Mouse (Mus musculus): ENCODE data around the gene Eml5. TPM values are rescaled to one million over a fixed set of nuclear protein-coding genes. Genes with fewer than 3 reads are reported as not detected.

Gene Eml5
- polyA plus RNA-seq, 1 experiment: 84.6 TPM

- no peak overlapping the region for H3K4me3 ChIP-seq (ENCODE audit: insufficient read depth, low read length)
- H3K4me1 ChIP-seq (ENCODE audit: control insufficient read depth, insufficient read depth, low read length): no peaks in the 10 kb centered on the region; the same call in 1 of the 2 replicates
- no peak overlapping the region for H3K27ac ChIP-seq (ENCODE audit: insufficient read depth, low read length)
- TF ChIP-seq CTCF (IDR thresholded peaks at IDR 0.05; ENCODE audit: extremely low read depth, insufficient read depth, low read length): no peak
Observed at GRCm38 (mm10) chr12:98896761-98897160, 4.5 kb downstream of the Eml5 start.

- no peaks in the 10 kb centered on the region for H3K4me1 ChIP-seq (ENCODE audit: control insufficient read depth, insufficient read depth, low read length)
- no peak overlapping the region for H3K27ac ChIP-seq (ENCODE audit: insufficient read depth, low read length)
- H3K4me3 ChIP-seq (ENCODE audit: insufficient read depth, low read length): no peak overlapping the region
- TF ChIP-seq POLR2A (IDR thresholded peaks at IDR 0.05; ENCODE audit: extremely low read depth, insufficient read depth, low read length) (no peak), CTCF (IDR thresholded peaks at IDR 0.05; ENCODE audit: extremely low read depth, insufficient read depth, low read length) (no peak)
Observed at GRCm38 (mm10) chr12:98884515-98884914, 16.8 kb downstream of the Eml5 start.

GRCm38 (mm10) chr12:98881796-98882195 is 19.5 kb downstream of the Eml5 start:
- Histone ChIP-seq H3K4me3 (ENCODE audit: insufficient read depth, low read length) (no peak overlapping the region), H3K27ac (ENCODE audit: insufficient read depth, low read length) (no peak overlapping the region)

GRCm38 (mm10) chr12:98878693-98879092 is 22.6 kb downstream of the Eml5 start:
- Histone ChIP-seq H3K4me3 (ENCODE audit: insufficient read depth, low read length) (no peak overlapping the region), H3K4me1 (ENCODE audit: control insufficient read depth, insufficient read depth, low read length) (no peaks in the 10 kb centered on the region), H3K27ac (ENCODE audit: insufficient read depth, low read length) (no peak overlapping the region)
- TF ChIP-seq POLR2A (IDR thresholded peaks at IDR 0.05; ENCODE audit: extremely low read depth, insufficient read depth, low read length) (no peak), CTCF (IDR thresholded peaks at IDR 0.05; ENCODE audit: extremely low read depth, insufficient read depth, low read length) (no peak)

More at GRCm38 (mm10) chr12:98881796-98882195, 19.5 kb downstream of the Eml5 start:
- no peak for TF ChIP-seq POLR2A (IDR thresholded peaks at IDR 0.05; ENCODE audit: extremely low read depth, insufficient read depth, low read length)
- no peak for TF ChIP-seq CTCF (IDR thresholded peaks at IDR 0.05; ENCODE audit: extremely low read depth, insufficient read depth, low read length)
- H3K4me1 ChIP-seq (ENCODE audit: control insufficient read depth, insufficient read depth, low read length): no peaks in the 10 kb centered on the region

GRCm38 (mm10) chr12:98875216-98875615 is 26.1 kb downstream of the Eml5 start:
- TF ChIP-seq POLR2A (IDR thresholded peaks at IDR 0.05; ENCODE audit: extremely low read depth, insufficient read depth, low read length): no peak
- Histone ChIP-seq H3K27ac (ENCODE audit: insufficient read depth, low read length) (no peak overlapping the region), H3K4me1 (ENCODE audit: control insufficient read depth, insufficient read depth, low read length) (no peaks in the 10 kb centered on the region)

GRCm38 (mm10) chr12:98872836-98873235 is 28.4 kb downstream of the Eml5 start:
- TF ChIP-seq POLR2A (IDR thresholded peaks at IDR 0.05; ENCODE audit: extremely low read depth, insufficient read depth, low read length) (no peak), CTCF (IDR thresholded peaks at IDR 0.05; ENCODE audit: extremely low read depth, insufficient read depth, low read length) (no peak)
- Histone ChIP-seq H3K27ac (ENCODE audit: insufficient read depth, low read length) (no peak overlapping the region), H3K4me1 (ENCODE audit: control insufficient read depth, insufficient read depth, low read length) (no peaks in the 10 kb centered on the region), H3K4me3 (ENCODE audit: insufficient read depth, low read length) (no peak overlapping the region)

More at GRCm38 (mm10) chr12:98875216-98875615, 26.1 kb downstream of the Eml5 start:
- no peak overlapping the region for H3K4me3 ChIP-seq (ENCODE audit: insufficient read depth, low read length)

GRCm38 (mm10) chr12:98863436-98863835 is 37.8 kb downstream of the Eml5 start:
- no peak overlapping the region for H3K27ac ChIP-seq (ENCODE audit: insufficient read depth, low read length)
- H3K4me3 ChIP-seq (ENCODE audit: insufficient read depth, low read length): no peak overlapping the region
- H3K4me1 ChIP-seq (ENCODE audit: control insufficient read depth, insufficient read depth, low read length): no peaks in the 10 kb centered on the region
- TF ChIP-seq CTCF (IDR thresholded peaks at IDR 0.05; ENCODE audit: extremely low read depth, insufficient read depth, low read length) (no peak), POLR2A (IDR thresholded peaks at IDR 0.05; ENCODE audit: extremely low read depth, insufficient read depth, low read length) (no peak)

GRCm38 (mm10) chr12:98860316-98860715 is 41.0 kb downstream of the Eml5 start:
- Histone ChIP-seq H3K4me1 (ENCODE audit: control insufficient read depth, insufficient read depth, low read length) (no peaks in the 10 kb centered on the region), H3K4me3 (ENCODE audit: insufficient read depth, low read length) (no peak overlapping the region), H3K27ac (ENCODE audit: insufficient read depth, low read length) (no peak overlapping the region)
- TF ChIP-seq CTCF (IDR thresholded peaks at IDR 0.05; ENCODE audit: extremely low read depth, insufficient read depth, low read length) (no peak), POLR2A (IDR thresholded peaks at IDR 0.05; ENCODE audit: extremely low read depth, insufficient read depth, low read length) (no peak)

- no peaks in the 10 kb centered on the region for H3K4me1 ChIP-seq (ENCODE audit: control insufficient read depth, insufficient read depth, low read length)
Observed at GRCm38 (mm10) chr12:98850767-98851166, 50.5 kb downstream of the Eml5 start.

GRCm38 (mm10) chr12:98844774-98845173 is 56.5 kb downstream of the Eml5 start:
- Histone ChIP-seq H3K4me3 (ENCODE audit: insufficient read depth, low read length) (no peak overlapping the region), H3K4me1 (ENCODE audit: control insufficient read depth, insufficient read depth, low read length) (no peaks in the 10 kb centered on the region), H3K27ac (ENCODE audit: insufficient read depth, low read length) (no peak overlapping the region)
- TF ChIP-seq POLR2A (IDR thresholded peaks at IDR 0.05; ENCODE audit: extremely low read depth, insufficient read depth, low read length) (no peak), CTCF (IDR thresholded peaks at IDR 0.05; ENCODE audit: extremely low read depth, insufficient read depth, low read length) (no peak)

More at GRCm38 (mm10) chr12:98850767-98851166, 50.5 kb downstream of the Eml5 start:
- peak; percentile 57 for TF ChIP-seq CTCF (IDR thresholded peaks at IDR 0.05; ENCODE audit: extremely low read depth, insufficient read depth, low read length)
- no peak for TF ChIP-seq POLR2A (IDR thresholded peaks at IDR 0.05; ENCODE audit: extremely low read depth, insufficient read depth, low read length)
- Histone ChIP-seq H3K4me3 (ENCODE audit: insufficient read depth, low read length) (no peak overlapping the region), H3K27ac (ENCODE audit: insufficient read depth, low read length) (no peak overlapping the region)
